Mouse (Mus musculus) stomach, postnatal 0 days (tissue): ENCODE results near the gene Mcm7. TPM values are rescaled to one million over a fixed set of nuclear protein-coding genes. Genes with fewer than 3 reads are reported as not detected.

Experiments
- ATAC-seq: fragments of 200-750 bp; cut with Nextera tagmentation; 2 replicates; pipeline ENCODE4 v1.8.0; 2017; ENCODE audit not compliant: low FRiP score, low TSS enrichment
- DNase-seq: peaks from one replicate; pipeline ENCODE4 v3.0.0-alpha.2; 2016; ENCODE audit warnings: low spot score
- H3K27ac ChIP-seq: fragments of 300-500 bp; sonication (generic); replicated peaks from 2 replicates; pipeline ENCODE4 v1.5.1; 2014; ENCODE audit warnings: mild to moderate bottlenecking, control low read depth
- H3K27me3 ChIP-seq: fragments of 300-500 bp; sonication (generic); 2 replicates; pipeline ENCODE4 v1.6.1; 2014; ENCODE audit warnings: low read length; ENCODE audit not compliant: control insufficient read depth, insufficient read depth
- H3K36me3 ChIP-seq: fragments of 300-500 bp; sonication (generic); 2 replicates; pipeline ENCODE4 v1.6.1; 2014; ENCODE audit warnings: low read length, mixed read lengths; ENCODE audit not compliant: control insufficient read depth, insufficient read depth
- H3K4me1 ChIP-seq: fragments of 300-500 bp; sonication (generic); replicated peaks from 2 replicates; pipeline ENCODE4 v1.6.1; 2014; ENCODE audit warnings: antibody characterized with exemption; ENCODE audit not compliant: control insufficient read depth, insufficient read depth
- H3K4me2 ChIP-seq: fragments of 300-500 bp; sonication (generic); replicated peaks from 2 replicates; pipeline ENCODE4 v1.6.1; 2014; ENCODE audit warnings: low read depth, mild to moderate bottlenecking, control low read depth, moderate library complexity
- H3K4me3 ChIP-seq: fragments of 300-500 bp; sonication (generic); 2 replicates; pipeline ENCODE4 v1.5.1; 2014; ENCODE audit warnings: low read depth, low read length, control low read depth
- H3K9ac ChIP-seq: fragments of 300-500 bp; sonication (generic); 2 replicates; pipeline ENCODE4 v1.6.1; 2014; ENCODE audit warnings: mild to moderate bottlenecking, low read length, control low read depth, mixed read lengths
- H3K9me3 ChIP-seq: fragments of 300-500 bp; sonication (generic); 2 replicates; pipeline ENCODE4 v1.6.1; 2016; ENCODE audit warnings: low read length; ENCODE audit not compliant: control insufficient read depth
- CTCF ChIP-seq: IDR thresholded peaks from 2 replicates; pipeline ENCODE4 v1.5.1; 2016; ENCODE audit warnings: antibody characterized with exemption, low read depth, mild to moderate bottlenecking, moderate library complexity
- EP300 ChIP-seq: optimal IDR thresholded peaks from 2 replicates; pipeline ENCODE3; 2016; ENCODE audit warnings: antibody characterized with exemption
- WGBS: fragments of 180-500 bp; shearing (Covaris S2); extraction: QIAGEN DNeasy Blood & Tissue Kit; methylation state at CpG from one replicate; pipeline ENCODE4 v1.1.7; 2014; 5-methylcytosine and 5-hydroxymethylcytosine counted together
- polyA plus RNA-seq: library from polyadenylated mRNA; unstranded; fragments of >200 nt; fragmentation: Nextera tagmentation; extraction: Ambion mirVana; gene quantifications from 2 replicates; pipeline ENCODE4 v1.2.1, GENCODE M21; 2015

The Mcm7 gene
- polyA plus RNA-seq, 1 experiment from 2014 or later: 43.6 TPM

DNA sequence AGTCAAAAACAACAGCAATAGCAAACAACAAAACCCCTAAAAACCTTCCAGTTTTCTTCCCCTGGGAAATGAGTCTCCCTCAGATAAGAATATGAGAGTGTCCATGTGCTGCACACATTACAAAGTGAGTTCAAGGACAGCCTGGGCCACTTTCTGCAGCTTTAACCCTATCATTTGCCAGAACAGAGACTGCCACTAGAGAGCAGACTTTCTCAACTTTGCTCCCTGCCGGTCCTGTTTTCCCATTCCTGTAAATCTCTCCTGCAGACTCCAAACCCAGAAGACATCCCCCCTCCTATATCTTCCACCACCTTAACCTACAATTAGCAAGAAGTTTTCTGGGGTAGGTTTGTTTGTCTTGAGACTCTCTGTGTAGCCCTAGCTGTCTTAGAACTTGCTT, 27.4 kb upstream of the Mcm7 start:
- Histone ChIP-seq H3K4me3 (no peak overlapping the region), H3K4me2 (no peak overlapping the region), H3K9me3 (no peaks in the 10 kb centered on the region), H3K9ac (no peak overlapping the region), H3K4me1 (no peaks in the 10 kb centered on the region), H3K27ac (no peak overlapping the region), H3K27me3 (no peaks in the 10 kb centered on the region), H3K36me3 (no peaks in the 10 kb centered on the region)
- 21% methylated on average over 1 of the region's 1 CpGs for WGBS
- TF ChIP-seq EP300 (no peak), CTCF (peak; percentile 62)
- ATAC-seq (no peak), DNase-seq (no peak)

- no peak for TF ChIP-seq EP300
- TF ChIP-seq CTCF: no peak
- DNase-seq (no peak), ATAC-seq (no peak)
- no peak overlapping the region; the same call in 1 of the 2 replicates for H3K9ac ChIP-seq
- H3K9me3 ChIP-seq: no peaks in the 10 kb centered on the region
- 64% methylated on average over 7 of the region's 7 CpGs for WGBS
- no peaks in the 10 kb centered on the region for H3K27me3 ChIP-seq
- no peak overlapping the region for H3K27ac ChIP-seq
- peak overlapping the region; percentile 95; the same call in 1 of the 2 replicates for H3K4me2 ChIP-seq
- no peaks in the 10 kb centered on the region for H3K36me3 ChIP-seq
- H3K4me1 ChIP-seq: peaks cover 3% of the 10 kb centered on the region
- no peak overlapping the region for H3K4me3 ChIP-seq
These were observed 23.2 kb upstream of the Mcm7 start for GRCm38 (mm10) chr5:138195463-138195862.

DNA sequence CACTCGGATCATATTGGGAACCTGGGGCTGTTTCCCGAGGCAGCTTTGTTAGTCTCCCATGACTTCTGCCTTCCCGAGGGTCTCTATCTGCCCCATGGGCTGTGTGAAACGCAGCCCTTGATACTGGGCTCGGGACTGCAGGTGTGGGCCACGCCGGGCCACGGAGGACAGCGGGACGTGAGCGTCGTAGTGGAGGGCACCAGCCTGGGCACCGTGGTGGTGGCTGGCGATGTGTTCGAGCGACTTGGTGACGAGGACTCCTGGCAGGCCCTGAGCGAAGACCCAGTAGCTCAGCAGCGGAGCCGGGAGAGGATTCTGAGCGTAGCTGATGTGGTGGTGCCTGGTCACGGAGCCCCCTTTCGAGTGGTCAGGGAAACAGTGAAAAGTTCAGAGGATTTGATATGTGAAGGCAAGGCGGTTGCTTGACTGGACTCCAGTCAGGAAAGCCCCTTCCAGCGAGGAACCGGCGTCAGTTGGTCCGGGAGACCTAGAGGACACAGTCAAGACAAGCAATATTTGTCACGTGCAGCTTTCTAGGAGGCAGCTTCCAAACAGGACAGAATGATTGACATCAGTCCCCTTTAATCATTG, 22.6 kb upstream of the Mcm7 start:
- H3K27ac ChIP-seq: peak overlapping the region; percentile 89
- no peaks in the 10 kb centered on the region for H3K9me3 ChIP-seq
- TF ChIP-seq EP300: no peak
- peak; percentile 10; the same call in 1 of the 2 replicates for TF ChIP-seq CTCF
- H3K27me3 ChIP-seq: no peaks in the 10 kb centered on the region
- peak; percentile 55 for ATAC-seq
- H3K4me1 ChIP-seq: peaks cover 3% of the 10 kb centered on the region
- H3K36me3 ChIP-seq: no peaks in the 10 kb centered on the region
- peak overlapping the region; percentile 95 for H3K4me2 ChIP-seq
- WGBS: under 1% methylated on average over 29 of the region's 29 CpGs
- peak overlapping the region; percentile 83 for H3K9ac ChIP-seq
- peak overlapping the region; percentile 70 for H3K4me3 ChIP-seq
- DNase-seq: peak; percentile 43

GRCm38 (mm10) chr5:138193771-138194727, 21.8 kb upstream of the Mcm7 start, which contains the start of gene Mblac1:
Gene Mblac1 (plus strand): TSS chr5:138194314.
- Histone ChIP-seq H3K9ac (peak within 1 kb of the TSS; percentile 83), H3K4me1 (peaks cover 3% of the 10 kb centered on the region), H3K4me2 (peak within 1 kb of the TSS; percentile 95), H3K36me3 (no peaks in the 10 kb centered on the region), H3K27me3 (no peaks in the 10 kb centered on the region), H3K27ac (peak within 1 kb of the TSS; percentile 89), H3K4me3 (peak within 1 kb of the TSS; percentile 70), H3K9me3 (no peaks in the 10 kb centered on the region)
- peak; percentile 10; the same call in 1 of the 2 replicates for TF ChIP-seq CTCF
- TF ChIP-seq EP300: no peak
- DNase-seq (peak; percentile 83), ATAC-seq (peak; percentile 86)
- 5% methylated on average over 53 of the region's 54 CpGs for WGBS

DNA sequence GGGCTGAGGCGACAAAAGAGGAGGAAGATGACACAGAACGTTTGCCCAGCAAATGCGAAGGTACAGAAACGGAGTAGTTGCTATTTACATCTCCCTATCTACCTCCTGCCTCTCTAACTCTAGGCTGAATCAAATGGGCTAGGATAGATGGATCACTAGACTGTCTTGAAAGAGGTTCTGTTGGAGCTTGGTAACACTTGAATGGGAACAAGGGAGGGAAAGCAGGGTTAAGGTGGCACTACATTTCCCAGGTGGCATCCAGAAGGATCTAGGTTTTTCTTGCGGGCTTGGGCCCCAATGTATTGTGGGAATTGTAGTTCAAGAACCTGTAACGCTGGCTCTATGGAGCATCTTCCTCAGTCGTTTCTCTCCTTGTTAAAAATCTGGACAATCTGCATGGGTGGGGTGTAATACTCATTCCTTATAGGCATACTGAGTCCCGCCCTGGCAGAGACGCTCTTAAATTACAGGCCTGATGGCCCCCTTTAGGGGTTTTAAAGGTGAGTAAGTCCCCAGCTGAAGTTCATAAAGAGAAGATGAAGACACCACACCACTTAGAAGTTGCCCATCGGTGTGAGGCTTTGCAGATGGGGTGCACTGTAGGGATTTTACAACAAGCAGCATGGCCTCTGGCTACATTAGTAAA, 15.6 kb upstream of the Mcm7 start:
- DNase-seq: peak; percentile 62
- TF ChIP-seq CTCF (no peak), EP300 (no peak)
- H3K27ac ChIP-seq: peak overlapping the region; percentile 81; the same call in 1 of the 2 replicates
- peak overlapping the region; percentile 76 for H3K9ac ChIP-seq
- peak overlapping the region; percentile 83 for H3K4me3 ChIP-seq
- peak; percentile 87 for ATAC-seq
- no peaks in the 10 kb centered on the region for H3K27me3 ChIP-seq
- H3K4me2 ChIP-seq: peak overlapping the region; percentile 78
- 0% methylated on average over 10 of the region's 10 CpGs for WGBS
- H3K4me1 ChIP-seq: no peaks in the 10 kb centered on the region
- no peaks in the 10 kb centered on the region for H3K9me3 ChIP-seq
- H3K36me3 ChIP-seq: peaks cover 4% of the 10 kb centered on the region; the same call in 1 of the 2 replicates
